9 mouse cellular contexts compared by ENCODE assay signal in genomic region chr9:107971690-107972541, GRCm38 (mm10). TPM values are rescaled to one million over a fixed set of nuclear protein-coding genes. Genes with fewer than 3 reads are reported as not detected.
DNase-seq lines count a peak whose midpoint lies in the region; ATAC-seq and TF ChIP-seq lines count a peak whose summit lies in the region.
"Had no signal": no experiment of that assay in that cellular context is flagged by ENCODE, and none has a peak within 500 bp of the region (broad histone marks: within the 10 kb centered on the region; RNA-seq: fewer than 3 reads in every experiment).

No protein-coding gene starts in this region.

- TF ChIP-seq EP300 in heart, postnatal 0 days (IDR thresholded peaks at IDR 0.05; ENCODE audit: low read depth), result no peak

- no peak overlapping the region for H3K4me2 ChIP-seq in embryonic facial prominence, embryonic 13.5 days
- no peak overlapping the region for H3K4me2 ChIP-seq in heart, postnatal 0 days (ENCODE audit: low read depth, low read length)
- H3K4me2 ChIP-seq: forebrain, embryonic 15.5 days had no signal

- H3K4me1 ChIP-seq in embryonic facial prominence, embryonic 13.5 days, result peaks cover 9% of the 10 kb centered on the region; the same call in 1 of the 2 replicates
- H3K4me1 ChIP-seq in embryonic facial prominence, embryonic 10.5 days, result peaks cover 9% of the 10 kb centered on the region
- H3K4me1 ChIP-seq in heart, postnatal 0 days (ENCODE audit: control insufficient read depth, insufficient read depth), result peaks cover 28% of the 10 kb centered on the region
- H3K4me1 ChIP-seq: forebrain, embryonic 15.5 days had no signal

- no peak overlapping the region for H3K9ac ChIP-seq in embryonic facial prominence, embryonic 13.5 days
- H3K9ac ChIP-seq in heart, postnatal 0 days (replicated peaks; ENCODE audit: low read depth, low read length), result no peak overlapping the region
- H3K9ac ChIP-seq: forebrain, embryonic 15.5 days had no signal

- no peak for TF ChIP-seq CTCF in heart, postnatal 0 days (IDR thresholded peaks at IDR 0.05; ENCODE audit: low read depth)

- H3K4me3 ChIP-seq in embryonic facial prominence, embryonic 13.5 days, result no peak overlapping the region
- no peak overlapping the region for H3K4me3 ChIP-seq in embryonic facial prominence, embryonic 10.5 days
- no peak overlapping the region for H3K4me3 ChIP-seq in heart, postnatal 0 days (ENCODE audit: low read depth, low read length)
- H3K4me3 ChIP-seq: forebrain, embryonic 15.5 days had no signal

- no peaks in the 10 kb centered on the region for H3K9me3 ChIP-seq in embryonic facial prominence, embryonic 13.5 days
- no peaks in the 10 kb centered on the region for H3K9me3 ChIP-seq in embryonic facial prominence, embryonic 10.5 days
- H3K9me3 ChIP-seq in heart, postnatal 0 days (replicated peaks; ENCODE audit: control insufficient read depth, low read length), result no peaks in the 10 kb centered on the region
- H3K9me3 ChIP-seq: forebrain, embryonic 15.5 days had no signal

- H3K27me3 ChIP-seq in embryonic facial prominence, embryonic 13.5 days, result no peaks in the 10 kb centered on the region
- H3K27me3 ChIP-seq in embryonic facial prominence, embryonic 10.5 days (replicated peaks; ENCODE audit: low read depth, poor library complexity, severe bottlenecking), result no peaks in the 10 kb centered on the region
- H3K27me3 ChIP-seq in heart, postnatal 0 days (ENCODE audit: control insufficient read depth, insufficient read depth, low read length), result no peaks in the 10 kb centered on the region
- H3K27me3 ChIP-seq: forebrain, embryonic 15.5 days had no signal

- WGBS in embryonic facial prominence, embryonic 13.5 days, result 74% methylated on average over 8 of the region's 8 CpGs
- WGBS in embryonic facial prominence, embryonic 10.5 days, result 79% methylated on average over 8 of the region's 8 CpGs
- WGBS in heart, postnatal 0 days, result 54% methylated on average over 8 of the region's 8 CpGs

- H3K27ac ChIP-seq in embryonic facial prominence, embryonic 13.5 days, result 0 out of 2 replicates have a peak overlapping the region, but pooled peaks have one; percentile 16
- no peak overlapping the region; the same call in 1 of the 2 replicates for H3K27ac ChIP-seq in embryonic facial prominence, embryonic 10.5 days (replicated peaks)
- 0 out of 2 replicates have a peak overlapping the region, but pooled peaks have one; percentile 8 for H3K27ac ChIP-seq in heart, postnatal 0 days (ENCODE audit: low read depth)
- H3K27ac ChIP-seq: forebrain, embryonic 15.5 days had no signal

- H3K36me3 ChIP-seq in embryonic facial prominence, embryonic 13.5 days, result peaks cover 50% of the 10 kb centered on the region
- peaks cover 66% of the 10 kb centered on the region for H3K36me3 ChIP-seq in embryonic facial prominence, embryonic 10.5 days (replicated peaks)
- H3K36me3 ChIP-seq in heart, postnatal 0 days (replicated peaks; ENCODE audit: control insufficient read depth, insufficient read depth, low read length), result no peaks in the 10 kb centered on the region
- H3K36me3 ChIP-seq: forebrain, embryonic 15.5 days had no signal

- DNase-seq in embryonic facial prominence, embryonic 10.5 days (ENCODE audit: low spot score), result no peak
- peak; percentile 34 for DNase-seq in T-cell, adult 2 months (ENCODE audit: low spot score)
- DNase-seq in heart, postnatal 0 days (ENCODE audit: low spot score), result peak; percentile 46
- no peak for DNase-seq in cerebellum, adult 11-12 months
- no peak for DNase-seq in thymus, postnatal 4 days
- DNase-seq in embryo, embryonic 11 days, result no peak

- ATAC-seq in embryonic facial prominence, embryonic 13.5 days (ENCODE audit: insufficient number of reproducible peaks, insufficient read depth, low FRiP score, low TSS enrichment, low read depth), result no peak; the same call in 1 of the 2 replicates
- peak; percentile 48; the same call in 1 of the 2 replicates for ATAC-seq in heart, postnatal 0 days (ENCODE audit: insufficient read depth, low read depth)
- peak; percentile 71 for ATAC-seq in megakaryocyte progenitor cell, adult 5-6 weeks (replicated peaks; ENCODE audit: poor library complexity)
- ATAC-seq: forebrain, embryonic 15.5 days had no signal

RNA-seq across cellular contexts. Expression of gene Uba7, which starts 3.4 kb away (rescaled TPM):
- 25.7 and 28.1 TPM in 2 replicates for polyA plus RNA-seq in embryonic facial prominence, embryonic 13.5 days (2015; fragmentation: Nextera tagmentation; extraction: Ambion mirVana)
- 10.3 and 11.9 TPM in 2 replicates for polyA plus RNA-seq in embryonic facial prominence, embryonic 10.5 days (2016; fragmentation: Nextera tagmentation; extraction: Ambion mirVana)
- total RNA-seq in heart, postnatal 0 days (2014; rRNA removed; ENCODE audit: low replicate concordance), result 52.0 and 55.6 TPM in 2 replicates
- polyA plus RNA-seq in heart, postnatal 0 days (2015; fragmentation: Nextera tagmentation; extraction: Ambion mirVana), result 16.4 and 18.0 TPM in 2 replicates
- total RNA-seq in megakaryocyte progenitor cell, adult 5-6 weeks (2015), result 29.6 and 34.4 TPM in 2 replicates
- total RNA-seq in megakaryocyte progenitor cell, adult 5-6 weeks (2017), result 30.1 and 34.7 TPM in 2 replicates

RNA-seq across cellular contexts. Expression of gene Gm20661, which starts 10.9 kb away (rescaled TPM):
- 7.2 and 9.9 TPM in 2 replicates for polyA plus RNA-seq in embryonic facial prominence, embryonic 13.5 days (2015; fragmentation: Nextera tagmentation; extraction: Ambion mirVana)
- polyA plus RNA-seq in embryonic facial prominence, embryonic 10.5 days (2016; fragmentation: Nextera tagmentation; extraction: Ambion mirVana), result 2.9 and 4.4 TPM in 2 replicates
- 0.19 and 4.6 TPM in 2 replicates for total RNA-seq in heart, postnatal 0 days (2014; rRNA removed; ENCODE audit: low replicate concordance)
- polyA plus RNA-seq in heart, postnatal 0 days (2015; fragmentation: Nextera tagmentation; extraction: Ambion mirVana), result 0.52 and 0.57 TPM in 2 replicates
- total RNA-seq in megakaryocyte progenitor cell, adult 5-6 weeks (2015), result 0.49 TPM in 1 of 2 replicates, not detected in the other
- not detected in 2 replicates for total RNA-seq in megakaryocyte progenitor cell, adult 5-6 weeks (2017)

RNA-seq across cellular contexts. Expression of gene Inka1, which starts 13.8 kb away (rescaled TPM):
- 79.2 and 86.1 TPM in 2 replicates for polyA plus RNA-seq in embryonic facial prominence, embryonic 13.5 days (2015; fragmentation: Nextera tagmentation; extraction: Ambion mirVana)
- 99.3 and 112 TPM in 2 replicates for polyA plus RNA-seq in embryonic facial prominence, embryonic 10.5 days (2016; fragmentation: Nextera tagmentation; extraction: Ambion mirVana)
- total RNA-seq in heart, postnatal 0 days (2014; rRNA removed; ENCODE audit: low replicate concordance), result 34.0 and 34.3 TPM in 2 replicates
- 37.0 and 38.4 TPM in 2 replicates for polyA plus RNA-seq in heart, postnatal 0 days (2015; fragmentation: Nextera tagmentation; extraction: Ambion mirVana)
- 13.7 and 23.2 TPM in 2 replicates for total RNA-seq in megakaryocyte progenitor cell, adult 5-6 weeks (2015)
- 18.2 and 22.6 TPM in 2 replicates for total RNA-seq in megakaryocyte progenitor cell, adult 5-6 weeks (2017)

RNA-seq across cellular contexts. Expression of gene Cdhr4, which starts 20.4 kb away (rescaled TPM):
- polyA plus RNA-seq in embryonic facial prominence, embryonic 13.5 days (2015; fragmentation: Nextera tagmentation; extraction: Ambion mirVana), result 13.0 and 14.5 TPM in 2 replicates
- polyA plus RNA-seq in embryonic facial prominence, embryonic 10.5 days (2016; fragmentation: Nextera tagmentation; extraction: Ambion mirVana), result 4.6 and 6.5 TPM in 2 replicates
- 1.5 and 10.0 TPM in 2 replicates for total RNA-seq in heart, postnatal 0 days (2014; rRNA removed; ENCODE audit: low replicate concordance)
- 1.3 and 1.7 TPM in 2 replicates for polyA plus RNA-seq in heart, postnatal 0 days (2015; fragmentation: Nextera tagmentation; extraction: Ambion mirVana)
- total RNA-seq in megakaryocyte progenitor cell, adult 5-6 weeks (2015), result 0.35 and 0.61 TPM in 2 replicates
- total RNA-seq in megakaryocyte progenitor cell, adult 5-6 weeks (2017), result not detected in 2 replicates

RNA-seq across cellular contexts. Expression of gene Traip, which starts 22.0 kb away (rescaled TPM):
- 23.8 and 29.0 TPM in 2 replicates for polyA plus RNA-seq in embryonic facial prominence, embryonic 13.5 days (2015; fragmentation: Nextera tagmentation; extraction: Ambion mirVana)
- polyA plus RNA-seq in embryonic facial prominence, embryonic 10.5 days (2016; fragmentation: Nextera tagmentation; extraction: Ambion mirVana), result 38.8 and 41.5 TPM in 2 replicates
- 4.8 and 10.0 TPM in 2 replicates for total RNA-seq in heart, postnatal 0 days (2014; rRNA removed; ENCODE audit: low replicate concordance)
- 2.3 and 3.3 TPM in 2 replicates for polyA plus RNA-seq in heart, postnatal 0 days (2015; fragmentation: Nextera tagmentation; extraction: Ambion mirVana)
- total RNA-seq in megakaryocyte progenitor cell, adult 5-6 weeks (2015), result 10.1 and 11.3 TPM in 2 replicates
- 22.7 and 32.7 TPM in 2 replicates for total RNA-seq in megakaryocyte progenitor cell, adult 5-6 weeks (2017)

Comparison
In these comparisons a context has a peak if more than half of its experiments do, and no peak if none do; other contexts are left out.
1. DNase-seq: peak in T-cell, adult 2 months (single experiment) and heart, postnatal 0 days (single experiment); none in embryonic facial prominence, embryonic 10.5 days (single experiment), cerebellum, adult 11-12 months (single experiment), thymus, postnatal 4 days (single experiment) and embryo, embryonic 11 days (single experiment).